Mouse (Mus musculus) ES-CJ7 (cell line): ENCODE measurements around the gene Upp2.

Experiments
- DNase-seq: peaks from one replicate; pipeline ENCODE4 v3.0.0; 2011; ENCODE audit warnings: low read depth, low spot score

Gene Upp2

DNA sequence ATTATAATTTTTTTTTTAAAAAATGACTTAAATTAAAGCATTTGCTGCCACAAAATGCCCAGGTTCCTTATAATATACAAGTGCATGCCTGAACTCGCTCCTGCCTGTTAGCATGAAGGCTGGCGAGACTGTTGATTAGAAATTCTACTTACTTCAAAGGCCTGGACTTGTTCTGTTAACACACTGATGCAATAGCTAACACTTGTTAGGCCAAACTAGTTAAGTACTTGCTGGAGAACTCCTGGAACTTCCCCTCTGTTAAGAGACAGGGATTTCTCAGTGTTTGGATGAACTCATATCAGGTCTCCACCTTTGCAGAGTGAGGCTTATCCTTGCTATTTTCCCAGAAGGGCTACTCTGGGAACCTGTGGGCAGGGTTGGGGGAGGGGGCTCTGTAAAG, 105.4 kb downstream of the Upp2 start:
- DNase-seq: no peak

- DNase-seq: no peak
Measured at GRCm38 (mm10) chr2:58679968-58680367, 112.9 kb downstream of the Upp2 start.

DNA sequence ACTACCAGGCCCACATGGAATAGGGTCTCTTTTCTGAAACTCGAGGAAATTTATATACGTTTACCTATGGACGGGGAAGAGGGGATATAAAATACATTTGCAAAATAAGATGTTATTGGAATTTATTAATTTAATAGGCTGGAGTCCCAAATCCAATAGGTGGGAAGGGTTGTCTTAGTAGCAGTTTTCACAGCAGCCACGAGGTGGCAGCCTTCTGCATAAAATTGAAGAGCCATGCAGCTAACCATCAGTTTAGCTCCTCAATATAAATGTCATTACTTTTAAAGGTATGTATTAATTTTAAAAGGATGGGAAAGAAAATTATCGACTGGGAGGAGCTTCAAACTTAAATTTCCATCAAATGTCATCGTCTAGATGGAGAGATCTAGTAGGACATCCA, 113.7 kb downstream of the Upp2 start:
- DNase-seq: peak; percentile 39

DNA sequence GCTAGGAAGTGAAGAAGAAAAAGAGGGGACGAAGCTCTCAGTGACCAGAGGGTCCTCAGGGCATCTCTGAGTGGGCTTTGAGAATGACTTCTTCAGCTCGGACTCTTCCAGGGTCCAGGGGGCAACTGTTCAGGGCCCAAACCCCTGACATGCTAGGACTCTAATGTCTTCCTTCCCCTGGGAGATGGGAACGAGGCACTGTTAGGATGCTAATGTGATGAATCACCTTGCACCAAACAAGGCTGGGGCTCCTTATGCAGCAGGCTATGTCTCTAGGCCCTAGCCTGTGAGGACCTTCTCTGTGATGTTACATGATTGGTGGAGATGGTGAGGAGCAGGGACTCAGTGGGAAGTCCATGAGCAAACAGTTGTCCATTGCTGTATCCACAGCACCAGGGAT, 114.3 kb downstream of the Upp2 start:
- DNase-seq: no peak

DNA sequence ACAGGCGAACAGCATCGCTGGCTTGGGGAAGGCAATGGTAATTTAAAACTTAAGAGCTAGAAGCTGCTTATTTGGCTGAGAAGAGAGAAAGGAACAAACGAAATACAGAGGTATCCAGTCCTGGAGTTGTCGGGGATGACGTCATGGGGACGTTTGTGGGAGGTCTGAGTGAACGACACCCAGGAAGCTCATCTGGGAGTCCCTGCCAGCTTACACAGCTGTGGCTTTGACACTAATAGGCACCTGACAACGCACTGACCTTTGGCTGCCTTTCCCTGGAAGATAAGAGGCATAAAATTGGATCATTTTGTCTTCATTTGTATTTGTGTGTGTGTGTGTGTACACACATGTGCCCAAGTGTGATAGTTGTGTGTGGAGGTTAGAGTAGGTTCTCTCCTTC, 130.4 kb downstream of the Upp2 start:
- no peak for DNase-seq

DNA sequence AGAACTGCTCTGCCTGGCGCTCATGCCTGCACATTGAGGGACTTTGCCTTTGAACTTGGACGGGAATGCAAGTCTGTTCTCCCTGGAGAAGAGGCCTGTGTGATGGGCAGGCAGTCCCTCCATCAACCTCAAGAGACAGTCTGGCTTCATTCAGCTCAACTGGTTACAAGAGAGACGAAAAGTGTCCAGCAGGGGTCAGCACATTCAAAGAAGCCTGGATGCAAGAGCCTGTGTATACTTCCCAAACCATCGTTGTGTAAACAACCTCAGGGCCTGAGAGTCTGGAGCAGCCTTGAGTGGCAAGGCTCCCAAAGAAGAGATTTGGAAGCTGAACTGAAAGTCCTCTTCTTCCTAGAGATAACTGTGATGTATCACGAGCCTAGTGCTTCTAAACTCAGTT, 132.8 kb downstream of the Upp2 start:
- DNase-seq: peak; percentile 93

GRCm38 (mm10) chr2:58700354-58700753, 133.3 kb downstream of the Upp2 start:
- no peak for DNase-seq

DNA sequence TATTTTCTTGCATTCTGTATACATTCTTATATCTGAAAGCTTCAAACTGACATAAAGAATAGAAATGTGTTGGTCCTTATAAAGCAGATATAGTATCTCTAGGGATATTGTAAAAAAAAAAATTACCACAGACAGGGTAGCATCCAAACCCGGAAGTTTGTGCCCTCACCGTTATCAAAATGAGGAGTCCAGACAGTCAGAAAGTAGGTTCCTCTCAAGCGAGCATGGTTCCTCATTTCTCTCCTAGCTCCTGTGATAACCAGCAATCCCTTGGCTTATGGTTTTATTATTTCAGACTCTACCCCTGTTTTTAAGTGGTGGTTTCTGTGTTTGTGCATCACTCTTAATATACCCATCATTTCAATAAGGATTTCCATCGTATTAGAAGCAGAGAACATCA, 134.5 kb downstream of the Upp2 start:
- no peak for DNase-seq

GRCm38 (mm10) chr2:58703226-58703625, 136.1 kb downstream of the Upp2 start:
- no peak for DNase-seq

DNA sequence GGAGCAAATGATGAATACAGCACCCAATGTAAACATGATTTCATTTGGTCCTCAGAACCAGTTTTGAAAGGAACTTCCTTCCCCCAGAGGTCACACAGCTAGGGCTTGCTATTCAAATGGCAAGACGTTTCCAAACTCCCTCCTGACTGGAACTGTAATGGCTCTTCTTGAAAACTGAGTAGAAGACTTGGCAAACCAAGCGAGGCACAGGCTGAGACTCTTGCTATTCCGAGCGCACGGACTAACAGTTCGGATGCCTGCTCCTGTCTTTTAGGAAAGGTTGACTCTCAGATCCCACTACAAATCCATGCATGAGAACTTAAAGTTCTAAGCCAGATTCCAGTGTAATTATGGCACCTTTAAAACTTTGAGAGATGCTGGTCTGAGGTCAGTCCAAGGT, 136.5 kb downstream of the Upp2 start:
- no peak for DNase-seq

GRCm38 (mm10) chr2:58704576-58704975, 137.5 kb downstream of the Upp2 start:
- no peak for DNase-seq

DNA sequence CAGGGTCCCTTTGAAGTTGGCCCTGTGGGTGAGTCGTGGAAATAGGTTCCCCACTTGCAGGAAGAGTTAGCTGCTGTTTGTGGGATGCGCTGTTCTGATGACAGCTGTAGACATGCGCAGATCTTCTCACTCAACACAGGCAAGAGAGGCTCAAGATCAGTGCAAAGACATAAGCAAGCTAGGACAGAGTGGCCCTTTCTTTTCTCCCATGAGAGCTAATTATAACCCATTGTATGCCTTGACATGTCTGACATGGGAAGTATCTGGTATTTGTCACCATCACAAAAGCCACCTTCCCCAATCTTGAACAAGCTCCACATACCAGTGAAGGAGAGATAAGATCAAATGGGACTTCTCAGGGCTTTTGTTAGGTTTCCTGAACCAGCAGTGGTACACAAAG, 140.6 kb downstream of the Upp2 start:
- no peak for DNase-seq

DNA sequence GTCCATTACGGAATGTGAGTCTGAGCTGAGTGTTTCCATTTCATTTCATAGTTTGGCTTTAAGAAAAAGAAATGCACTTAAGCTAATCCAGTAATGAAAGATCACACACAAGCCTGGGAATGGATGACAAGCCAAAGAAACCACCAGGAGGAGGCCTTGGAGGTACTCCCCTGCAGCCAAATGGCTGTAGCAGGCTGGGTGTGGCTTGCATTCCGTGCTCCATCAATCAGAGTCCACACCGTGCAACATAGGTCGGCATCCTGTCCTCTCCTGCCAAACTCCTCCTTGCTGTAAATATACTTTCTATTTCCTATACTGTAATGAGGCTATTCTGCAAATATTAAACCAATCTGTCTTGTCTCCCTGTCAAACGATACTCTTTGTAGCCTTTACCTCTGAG, 143.1 kb downstream of the Upp2 start:
- no peak for DNase-seq

DNA sequence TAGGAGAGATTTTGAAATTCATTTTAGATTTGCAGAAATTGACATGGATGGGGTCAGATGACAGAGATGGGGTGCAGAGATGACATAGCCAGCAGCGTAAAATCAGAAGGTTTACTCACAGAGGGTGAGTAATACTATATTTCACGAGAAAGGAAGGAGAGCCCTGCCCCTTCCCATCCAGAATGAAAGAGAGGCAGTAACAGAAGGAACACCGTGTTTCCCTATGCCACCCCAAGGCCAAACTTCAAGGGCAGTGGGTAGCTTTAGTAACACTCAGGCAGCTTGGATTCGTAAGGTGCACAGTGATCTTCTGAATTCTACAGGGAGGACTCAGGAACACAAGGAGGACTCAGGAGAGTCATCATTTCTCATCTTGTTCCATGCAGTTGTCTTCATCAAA, 144.0 kb downstream of the Upp2 start:
- no peak for DNase-seq

- DNase-seq: no peak
Measured at GRCm38 (mm10) chr2:58711491-58711890, 144.4 kb downstream of the Upp2 start.

GRCm38 (mm10) chr2:58711935-58712334, 144.8 kb downstream of the Upp2 start:
- no peak for DNase-seq

DNA sequence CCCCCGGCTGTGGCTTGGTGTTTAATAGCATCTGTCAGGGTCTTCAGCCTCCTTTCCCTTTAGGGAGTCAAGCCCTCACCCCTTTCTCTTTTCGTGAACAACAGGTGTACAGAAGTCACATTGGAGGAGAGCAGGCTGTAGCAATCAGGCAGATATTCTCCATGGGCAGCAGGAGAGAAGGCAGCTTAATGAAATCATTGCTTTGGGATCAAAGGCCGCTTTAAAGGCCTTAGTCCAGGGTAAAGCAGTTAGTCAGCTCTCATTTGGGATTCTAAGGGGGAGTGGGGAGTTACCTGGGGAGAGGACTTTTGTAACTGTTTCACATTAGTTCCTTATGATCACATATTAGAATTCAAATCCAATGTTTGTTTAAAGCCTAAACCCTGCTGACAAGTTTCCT, 150.8 kb downstream of the Upp2 start:
- no peak for DNase-seq

- DNase-seq: peak; percentile 15
Measured at GRCm38 (mm10) chr2:58737192-58737820, 170.2 kb downstream of the Upp2 start.

- no peak for DNase-seq
Measured at GRCm38 (mm10) chr2:58741213-58741612, 174.1 kb downstream of the Upp2 start.

DNA sequence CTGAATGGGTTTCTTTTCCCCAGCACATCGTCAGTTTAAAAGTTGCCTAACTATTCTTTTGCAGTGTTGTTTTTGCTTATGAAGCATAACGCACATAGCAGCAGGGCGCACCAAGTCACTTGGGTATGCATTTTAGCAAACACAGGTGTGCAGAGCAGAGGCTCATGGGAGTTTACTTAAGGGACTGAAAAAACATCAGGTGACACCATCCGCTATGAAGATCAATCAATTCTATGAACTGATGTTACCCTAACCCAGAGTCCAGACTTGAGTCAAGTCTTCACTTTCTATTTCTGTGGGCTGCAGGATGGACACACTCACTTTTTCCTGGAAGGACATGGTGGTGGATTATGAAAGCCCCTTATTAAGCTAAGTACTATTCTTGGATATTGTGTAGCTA, 174.9 kb downstream of the Upp2 start:
- DNase-seq: no peak

DNA sequence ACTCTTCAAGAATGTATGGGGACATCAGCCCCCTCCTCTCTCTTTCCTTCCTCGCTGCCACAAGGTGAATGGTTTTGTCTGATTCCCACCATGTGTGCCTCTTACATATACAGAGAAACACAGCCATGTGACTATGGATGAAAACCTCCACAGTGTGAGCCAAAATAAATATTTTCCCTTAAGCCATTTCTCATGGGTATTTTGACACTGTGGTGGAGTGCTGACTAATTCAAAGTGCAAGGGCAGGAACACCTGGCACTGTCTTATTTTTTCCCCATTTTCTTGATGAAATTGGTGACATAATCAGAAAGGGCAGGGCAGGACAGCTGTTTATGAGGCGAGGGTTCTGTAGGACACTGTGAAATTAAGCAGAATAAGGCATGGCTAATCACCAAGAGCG, 176.3 kb downstream of the Upp2 start:
- DNase-seq: no peak

DNA sequence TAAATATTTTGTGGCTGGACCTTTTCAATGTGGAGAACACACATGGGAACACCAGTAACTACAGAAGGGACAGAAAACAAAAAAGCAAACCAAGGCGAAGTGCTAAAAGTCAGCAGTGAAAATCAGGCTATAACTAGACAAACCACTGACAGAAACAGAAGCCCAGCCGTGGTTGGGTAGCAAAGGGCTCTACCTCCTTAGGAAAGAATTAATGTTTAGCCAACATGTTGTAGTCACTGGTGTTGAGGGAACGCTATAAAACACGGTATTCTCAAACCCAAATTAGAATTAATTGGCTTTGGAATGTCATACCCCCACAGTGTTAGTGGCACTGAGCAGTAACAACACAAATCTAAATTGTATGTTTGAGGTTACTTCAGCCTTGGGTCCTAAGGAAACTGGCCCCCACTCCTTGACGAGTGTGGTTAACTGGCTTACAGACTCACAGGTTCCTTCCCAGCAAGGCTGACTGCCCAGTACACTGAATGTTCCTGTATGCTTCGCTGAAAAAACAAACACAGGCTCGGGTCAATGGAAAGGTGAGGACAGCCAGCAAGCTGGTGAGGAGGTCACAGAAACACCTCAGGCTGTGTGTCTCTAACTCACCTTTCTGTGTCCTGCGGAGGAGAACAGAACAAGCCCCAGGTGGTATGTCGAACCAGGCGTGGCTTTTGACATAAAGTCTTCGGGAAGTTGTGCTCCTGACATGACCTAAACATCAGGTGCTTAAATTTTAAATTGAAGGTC, 180.6 kb downstream of the Upp2 start:
- peak; percentile 3 for DNase-seq

DNA sequence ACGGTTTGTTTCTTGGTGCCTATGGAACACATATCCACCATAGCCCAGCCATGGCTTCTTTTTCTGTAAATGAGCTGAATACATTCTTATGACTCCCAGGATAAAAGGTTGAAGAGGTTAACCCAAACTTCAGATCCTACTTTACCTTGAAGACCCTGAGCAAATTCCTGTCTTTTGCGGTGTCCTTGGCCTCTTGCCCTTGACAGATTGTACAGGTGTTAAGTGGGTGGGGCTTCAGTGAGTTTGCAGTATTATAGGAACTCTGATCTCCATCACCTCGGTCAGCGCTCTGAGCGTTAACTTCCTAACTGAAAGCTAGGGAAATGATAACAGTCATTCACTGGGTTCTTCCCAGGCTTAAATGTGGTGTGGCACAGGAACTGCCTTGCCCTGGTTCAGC, 181.2 kb downstream of the Upp2 start:
- no peak for DNase-seq

- DNase-seq: no peak
Measured at GRCm38 (mm10) chr2:58752891-58753290, 185.8 kb downstream of the Upp2 start.
